Mouse (Mus musculus) stomach, postnatal 0 days (tissue): ENCODE measurements around the gene Gpr37. TPM values are rescaled to one million over a fixed set of nuclear protein-coding genes. Genes with fewer than 3 reads are reported as not detected.
A peak's percentile ranks its signal among the peaks of the same experiment; 100 is the strongest.

Source experiments
- ATAC-seq: fragments of 200-750 bp; cut with Nextera tagmentation; 2 replicates; pipeline ENCODE4 v1.8.0; 2017; ENCODE audit not compliant: low FRiP score, low TSS enrichment
- DNase-seq: peaks from one replicate; pipeline ENCODE4 v3.0.0-alpha.2; 2016; ENCODE audit warnings: low spot score
- H3K27ac ChIP-seq: fragments of 300-500 bp; sonication (generic); replicated peaks from 2 replicates; pipeline ENCODE4 v1.5.1; 2014; ENCODE audit warnings: mild to moderate bottlenecking, control low read depth
- H3K27me3 ChIP-seq: fragments of 300-500 bp; sonication (generic); 2 replicates; pipeline ENCODE4 v1.6.1; 2014; ENCODE audit warnings: low read length; ENCODE audit not compliant: control insufficient read depth, insufficient read depth
- H3K36me3 ChIP-seq: fragments of 300-500 bp; sonication (generic); 2 replicates; pipeline ENCODE4 v1.6.1; 2014; ENCODE audit warnings: low read length, mixed read lengths; ENCODE audit not compliant: control insufficient read depth, insufficient read depth
- H3K4me1 ChIP-seq: fragments of 300-500 bp; sonication (generic); replicated peaks from 2 replicates; pipeline ENCODE4 v1.6.1; 2014; ENCODE audit warnings: antibody characterized with exemption; ENCODE audit not compliant: control insufficient read depth, insufficient read depth
- H3K4me2 ChIP-seq: fragments of 300-500 bp; sonication (generic); replicated peaks from 2 replicates; pipeline ENCODE4 v1.6.1; 2014; ENCODE audit warnings: low read depth, mild to moderate bottlenecking, control low read depth, moderate library complexity
- H3K4me3 ChIP-seq: fragments of 300-500 bp; sonication (generic); 2 replicates; pipeline ENCODE4 v1.5.1; 2014; ENCODE audit warnings: low read depth, low read length, control low read depth
- H3K9ac ChIP-seq: fragments of 300-500 bp; sonication (generic); 2 replicates; pipeline ENCODE4 v1.6.1; 2014; ENCODE audit warnings: mild to moderate bottlenecking, low read length, control low read depth, mixed read lengths
- H3K9me3 ChIP-seq: fragments of 300-500 bp; sonication (generic); 2 replicates; pipeline ENCODE4 v1.6.1; 2016; ENCODE audit warnings: low read length; ENCODE audit not compliant: control insufficient read depth
- CTCF ChIP-seq: IDR thresholded peaks from 2 replicates; pipeline ENCODE4 v1.5.1; 2016; ENCODE audit warnings: antibody characterized with exemption, low read depth, mild to moderate bottlenecking, moderate library complexity
- EP300 ChIP-seq: optimal IDR thresholded peaks from 2 replicates; pipeline ENCODE3; 2016; ENCODE audit warnings: antibody characterized with exemption
- WGBS: fragments of 180-500 bp; shearing (Covaris S2); extraction: QIAGEN DNeasy Blood & Tissue Kit; methylation state at CpG from one replicate; pipeline ENCODE4 v1.1.7; 2014; 5-methylcytosine and 5-hydroxymethylcytosine counted together
- polyA plus RNA-seq: library from polyadenylated mRNA; unstranded; fragments of >200 nt; fragmentation: Nextera tagmentation; extraction: Ambion mirVana; gene quantifications from 2 replicates; pipeline ENCODE4 v1.2.1, GENCODE M21; 2015

Gpr37 gene
- 1.7 and 1.9 TPM in 2 replicates for polyA plus RNA-seq

DNA sequence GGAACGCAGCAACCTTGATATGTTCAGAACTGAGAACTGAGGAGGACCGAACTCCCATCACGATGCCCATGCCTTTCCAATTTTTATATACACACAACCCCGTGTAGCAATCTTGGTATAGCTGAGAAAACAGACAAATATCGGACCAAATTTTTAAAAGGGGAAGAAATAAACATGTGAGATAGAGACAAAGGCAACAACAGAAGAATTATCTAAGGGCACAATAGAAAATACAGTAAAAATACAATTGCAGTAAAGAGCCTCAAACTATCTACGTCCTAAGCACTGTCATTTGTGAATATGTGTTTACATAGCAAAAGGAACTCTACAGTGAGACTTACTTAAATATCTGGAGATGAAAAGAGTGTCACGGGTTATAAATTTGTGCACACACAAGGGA lies at the start of gene Gpr37:
Gene Gpr37, minus strand, starts transcription at position 101 of the 400 bp plus-strand sequence.
- no peaks in the 10 kb centered on the region for H3K9me3 ChIP-seq
- 0 out of 2 replicates have a peak, but pooled peaks cover 2% of the 10 kb centered on the region for H3K4me1 ChIP-seq
- no peaks in the 10 kb centered on the region for H3K27me3 ChIP-seq
- no peaks in the 10 kb centered on the region for H3K36me3 ChIP-seq
- no peak within 1 kb of the TSS for H3K27ac ChIP-seq
- ATAC-seq (no peak), DNase-seq (no peak)
- TF ChIP-seq EP300, result no peak
- no peak for TF ChIP-seq CTCF
- H3K9ac ChIP-seq, result peak within 1 kb of the TSS; percentile 51
- peak within 1 kb of the TSS; percentile 88 for H3K4me2 ChIP-seq
- H3K4me3 ChIP-seq, result peak within 1 kb of the TSS; percentile 52
- 35% methylated on average over 7 of the region's 7 CpGs for WGBS

DNA sequence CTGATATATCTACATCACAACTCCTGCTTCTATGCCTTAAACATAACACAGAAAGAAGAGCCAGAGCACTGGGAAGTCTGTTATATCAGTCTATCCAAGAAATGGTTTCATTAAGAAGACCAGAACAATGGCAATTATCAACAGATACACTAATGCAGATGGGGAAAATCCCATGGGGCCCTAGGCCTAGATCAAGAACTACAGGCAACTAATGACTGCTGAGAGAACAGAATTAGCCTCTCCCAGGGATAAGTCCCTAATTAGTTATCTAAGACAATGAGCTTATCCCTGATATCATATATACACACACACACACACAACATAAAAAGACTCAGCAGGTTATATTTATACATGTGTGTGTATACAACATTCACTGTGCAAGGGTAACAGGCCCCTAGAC lies 46.0 kb upstream of the Gpr37 start:
- DNase-seq, result no peak
- no peaks in the 10 kb centered on the region for H3K36me3 ChIP-seq
- H3K9ac ChIP-seq, result no peak overlapping the region
- no peak for ATAC-seq
- H3K4me2 ChIP-seq, result no peak overlapping the region
- no peak for TF ChIP-seq EP300
- no peaks in the 10 kb centered on the region for H3K27me3 ChIP-seq
- H3K4me1 ChIP-seq, result no peaks in the 10 kb centered on the region
- H3K9me3 ChIP-seq, result no peaks in the 10 kb centered on the region
- H3K4me3 ChIP-seq, result no peak overlapping the region
- H3K27ac ChIP-seq, result no peak overlapping the region

DNA sequence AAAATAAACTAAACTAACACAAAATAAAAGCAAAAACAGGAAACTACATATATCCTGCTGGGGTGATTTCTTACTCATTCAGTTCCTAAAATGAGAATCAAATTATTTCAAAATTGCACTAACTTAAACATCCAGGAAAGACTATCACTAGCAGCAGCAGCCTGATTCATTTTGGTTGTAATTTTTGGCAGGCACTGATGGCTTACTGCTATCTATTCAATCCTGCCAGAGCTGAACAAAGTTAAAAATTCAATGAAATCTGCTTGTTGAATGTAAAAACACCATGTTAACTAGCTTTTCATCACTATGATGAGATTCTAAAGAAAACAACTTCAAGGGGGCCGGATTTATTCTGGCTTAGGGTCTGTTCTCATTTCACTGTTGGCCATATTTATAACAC lies 36.0 kb upstream of the Gpr37 start:
- no peaks in the 10 kb centered on the region for H3K4me1 ChIP-seq
- 74% methylated on average over 1 of the region's 1 CpGs for WGBS
- H3K9me3 ChIP-seq, result no peaks in the 10 kb centered on the region
- H3K4me2 ChIP-seq, result no peak overlapping the region
- H3K4me3 ChIP-seq, result no peak overlapping the region
- no peaks in the 10 kb centered on the region for H3K27me3 ChIP-seq
- DNase-seq, result no peak
- TF ChIP-seq EP300, result no peak
- TF ChIP-seq CTCF, result no peak
- no peak overlapping the region for H3K9ac ChIP-seq
- H3K36me3 ChIP-seq, result no peaks in the 10 kb centered on the region
- ATAC-seq, result no peak
- no peak overlapping the region for H3K27ac ChIP-seq

DNA sequence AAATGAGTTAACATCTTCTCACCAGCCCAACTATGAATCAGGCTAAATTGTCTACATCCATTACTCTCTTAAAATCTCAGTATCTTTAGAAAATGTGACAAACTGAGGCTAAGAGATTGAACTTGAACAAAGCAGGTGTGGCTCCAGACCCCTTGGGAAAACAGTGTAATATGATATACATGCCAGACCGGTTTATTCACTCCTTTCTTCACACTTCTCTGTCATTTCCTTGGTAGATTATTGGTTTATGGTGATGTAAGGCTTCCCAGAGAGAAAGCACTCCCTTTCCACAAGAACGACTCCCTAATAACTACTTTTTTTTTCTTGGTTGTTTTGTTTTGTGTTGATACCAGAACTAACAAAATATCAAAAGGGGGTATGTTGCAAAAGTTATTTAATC lies 20.1 kb upstream of the Gpr37 start:
- DNase-seq (no peak), ATAC-seq (peak; percentile 82; the same call in 1 of the 2 replicates)
- H3K27ac ChIP-seq, result no peak overlapping the region

DNA sequence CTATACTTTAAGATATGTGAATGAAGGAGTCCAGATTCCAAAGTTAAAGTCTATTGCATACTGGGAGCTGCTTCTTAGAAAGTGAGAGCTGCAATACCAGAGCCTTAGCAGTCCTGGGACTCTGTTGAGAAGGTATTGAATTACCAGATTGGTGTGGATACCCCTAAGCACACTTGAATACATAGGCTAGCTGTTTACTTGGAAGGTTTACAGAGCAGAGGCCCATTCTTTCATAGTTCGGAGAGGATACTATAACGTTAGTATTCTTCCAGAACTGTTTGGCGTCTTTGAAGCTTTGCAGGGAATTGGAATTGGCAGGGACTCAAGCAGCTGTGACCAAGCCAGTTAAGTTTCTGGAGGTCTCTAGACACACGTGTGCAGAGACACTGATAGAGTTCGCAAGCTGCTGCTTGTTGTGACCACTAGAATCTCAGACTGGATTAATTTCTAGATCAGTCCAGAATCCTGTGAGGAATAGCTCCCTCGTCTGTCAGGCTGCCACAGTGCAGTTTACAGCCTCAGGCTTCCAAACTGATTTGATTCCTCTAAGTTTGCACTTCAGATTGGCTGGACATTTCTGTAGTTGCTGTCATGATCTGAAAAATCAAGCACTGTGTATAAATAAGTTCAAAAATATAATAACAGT lies 18.8 kb upstream of the Gpr37 start:
- no peaks in the 10 kb centered on the region for H3K27me3 ChIP-seq
- no peaks in the 10 kb centered on the region for H3K9me3 ChIP-seq
- no peak overlapping the region for H3K27ac ChIP-seq
- no peak overlapping the region for H3K4me2 ChIP-seq
- 15% methylated on average over 6 of the region's 6 CpGs for WGBS
- no peak overlapping the region for H3K4me3 ChIP-seq
- TF ChIP-seq EP300, result no peak
- peak; percentile 80 for TF ChIP-seq CTCF
- H3K9ac ChIP-seq, result no peak overlapping the region
- DNase-seq (peak; percentile 37), ATAC-seq (peak; percentile 56; the same call in 1 of the 2 replicates)
- no peaks in the 10 kb centered on the region for H3K36me3 ChIP-seq
- H3K4me1 ChIP-seq, result no peaks in the 10 kb centered on the region

More for the DNA sequence above, 20.1 kb upstream of the Gpr37 start:
- H3K27me3 ChIP-seq, result no peaks in the 10 kb centered on the region
- H3K9me3 ChIP-seq, result no peaks in the 10 kb centered on the region
- no peak overlapping the region for H3K9ac ChIP-seq
- no peak for TF ChIP-seq CTCF
- TF ChIP-seq EP300, result no peak
- H3K4me2 ChIP-seq, result no peak overlapping the region
- H3K4me1 ChIP-seq, result no peaks in the 10 kb centered on the region
- no peaks in the 10 kb centered on the region for H3K36me3 ChIP-seq
- WGBS, result 17% methylated on average over 2 of the region's 2 CpGs
- H3K4me3 ChIP-seq, result no peak overlapping the region

DNA sequence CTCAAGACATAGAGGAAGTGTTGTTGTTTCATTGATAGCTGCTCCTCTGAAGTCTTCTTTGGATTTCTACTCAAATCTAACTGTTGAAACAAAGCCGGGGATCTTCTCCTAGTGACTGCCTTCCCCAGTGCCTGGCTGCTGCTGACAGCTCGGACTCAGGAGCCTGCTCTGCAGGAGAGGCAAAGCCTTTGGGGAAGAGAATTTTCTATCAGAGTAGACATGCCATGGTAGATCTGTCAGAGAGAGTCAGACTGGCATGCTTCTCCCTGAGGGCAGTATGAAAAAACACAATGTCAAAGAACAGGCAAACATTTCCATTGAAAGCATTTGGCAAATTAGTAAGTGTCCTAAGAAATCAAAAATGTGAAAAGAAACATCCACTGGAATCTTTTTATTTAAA lies 9.4 kb upstream of the Gpr37 start:
- Histone ChIP-seq H3K4me3 (no peak overlapping the region), H3K27ac (no peak overlapping the region), H3K9me3 (no peaks in the 10 kb centered on the region), H3K36me3 (no peaks in the 10 kb centered on the region), H3K9ac (no peak overlapping the region), H3K27me3 (no peaks in the 10 kb centered on the region), H3K4me1 (no peaks in the 10 kb centered on the region), H3K4me2 (no peak overlapping the region)
- no peak for TF ChIP-seq EP300
- ATAC-seq (no peak), DNase-seq (no peak)
- 38% methylated on average over 2 of the region's 2 CpGs for WGBS
